ENCODE assay signal across 11 mouse cellular contexts in the genomic region with DNA sequence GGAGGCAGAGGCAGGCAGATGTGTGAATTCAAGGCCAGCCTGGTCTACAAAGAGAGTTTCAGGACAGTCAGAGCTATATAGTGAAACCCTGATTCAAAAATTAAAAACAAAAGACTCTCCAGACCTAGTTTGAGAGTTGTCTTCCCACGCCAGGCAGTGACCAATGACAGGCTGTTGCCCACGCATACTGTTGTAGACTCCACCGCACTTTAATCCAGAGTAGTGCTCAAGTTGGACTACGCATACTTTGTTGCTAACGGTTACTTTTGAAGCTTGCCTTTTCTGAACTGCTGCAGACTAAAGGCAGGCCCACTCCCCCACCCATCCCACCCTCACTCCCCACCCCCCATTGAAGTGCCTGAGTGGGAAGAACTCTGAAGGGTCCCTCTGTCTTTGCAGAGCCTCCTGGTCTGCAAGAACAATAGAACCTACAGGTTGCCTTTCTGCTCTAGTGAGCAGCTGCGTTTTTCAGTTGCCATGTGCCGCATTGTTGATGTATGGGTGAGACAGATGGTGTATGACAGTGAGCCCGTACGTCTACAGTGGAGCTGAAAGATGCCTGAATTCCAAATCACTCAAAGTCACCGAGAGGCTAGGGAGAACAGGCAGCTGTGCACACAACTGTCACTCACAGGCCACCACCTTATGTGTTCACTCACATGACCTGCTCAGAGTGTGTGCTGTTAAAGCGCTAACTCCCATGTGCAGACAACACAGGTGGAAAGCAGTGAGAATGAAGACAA. TPM values are rescaled to one million over a fixed set of nuclear protein-coding genes. Genes with fewer than 3 reads are reported as not detected.
DNase-seq lines count a peak whose midpoint lies in the region; ATAC-seq and TF ChIP-seq lines count a peak whose summit lies in the region.
"Had no signal": no experiment of that assay in that cellular context is flagged by ENCODE, and none has a peak within 500 bp of the region (broad histone marks: within the 10 kb centered on the region; RNA-seq: fewer than 3 reads in every experiment).

No protein-coding gene starts in this region.

- H3K27me3 ChIP-seq in embryonic facial prominence, embryonic 14.5 days (replicated peaks; ENCODE audit: control insufficient read depth, insufficient read depth, low read length) = no peaks in the 10 kb centered on the region
- H3K27me3 ChIP-seq in neural tube, embryonic 11.5 days (ENCODE audit: control insufficient read depth, insufficient read depth, low read length) = no peaks in the 10 kb centered on the region
- H3K27me3 ChIP-seq: limb, embryonic 12.5 days had no signal

- peak; percentile 57 for DNase-seq in embryo, embryonic 10.5 days (ENCODE audit: low spot score)
- peak; percentile 78 for DNase-seq in embryonic facial prominence, embryonic 14.5 days (ENCODE audit: low spot score)
- peak; percentile 55 to 70 for DNase-seq in layer of hippocampus, adult 2 months (ENCODE audit: low spot score in 2 of 2)
- DNase-seq in neural tube, embryonic 11.5 days (ENCODE audit: low spot score) = peak; percentile 40
- DNase-seq in left cerebral cortex, postnatal 36 days (ENCODE audit: low spot score in 2 of 2) = no peak
- DNase-seq in c-Kit-positive CD71-positive TER-119-positive erythroid progenitor cells, embryonic 14.5 days (ENCODE audit: low spot score) = no peak
- DNase-seq in urinary bladder, adult 2 months (ENCODE audit: low spot score) = no peak
- DNase-seq: adrenal gland, postnatal 14 days; right cerebral cortex, postnatal 25 days had no signal

- peak overlapping the region; percentile 21; the same call in 1 of the 2 replicates for H3K27ac ChIP-seq in embryonic facial prominence, embryonic 14.5 days (replicated peaks; ENCODE audit: low read depth, low read length)
- peak overlapping the region; percentile 61 for H3K27ac ChIP-seq in layer of hippocampus, adult 2 months
- peak overlapping the region; percentile 49 for H3K27ac ChIP-seq in neural tube, embryonic 11.5 days (ENCODE audit: low read depth, low read length)
- H3K27ac ChIP-seq: limb, embryonic 12.5 days had no signal

- H3K9ac ChIP-seq in embryonic facial prominence, embryonic 14.5 days (ENCODE audit: low read depth, low read length) = no peak overlapping the region
- no peak overlapping the region for H3K9ac ChIP-seq in neural tube, embryonic 11.5 days (ENCODE audit: low read length)
- H3K9ac ChIP-seq: limb, embryonic 12.5 days had no signal

- no peak for TF ChIP-seq CTCF in layer of hippocampus, adult 2 months (conservative IDR thresholded peaks at IDR 0.05)

- no peaks in the 10 kb centered on the region for H3K4me1 ChIP-seq in embryonic facial prominence, embryonic 14.5 days (ENCODE audit: control insufficient read depth, insufficient read depth, low read length)
- H3K4me1 ChIP-seq in neural tube, embryonic 11.5 days (ENCODE audit: control insufficient read depth, insufficient read depth, low read length) = 0 out of 2 replicates have a peak, but pooled peaks cover 5% of the 10 kb centered on the region
- H3K4me1 ChIP-seq: limb, embryonic 12.5 days had no signal

- 68% methylated on average over 11 of the region's 11 CpGs for WGBS in embryonic facial prominence, embryonic 14.5 days
- WGBS in neural tube, embryonic 11.5 days = 46% methylated on average over 11 of the region's 11 CpGs

- no peak overlapping the region for H3K4me2 ChIP-seq in embryonic facial prominence, embryonic 14.5 days (ENCODE audit: low read depth, low read length)
- H3K4me2 ChIP-seq in neural tube, embryonic 11.5 days (ENCODE audit: low read depth) = no peak overlapping the region
- H3K4me2 ChIP-seq: limb, embryonic 12.5 days had no signal

- peak; percentile 80; the same call in 1 of the 2 replicates for ATAC-seq in embryonic facial prominence, embryonic 14.5 days (ENCODE audit: low read depth)
- ATAC-seq in neural tube, embryonic 11.5 days (ENCODE audit: insufficient read depth, low FRiP score, low TSS enrichment) = peak; percentile 90
- ATAC-seq: inflammation-experienced regulatory T-cells, adult 6 months had no signal

- H3K9me3 ChIP-seq in embryonic facial prominence, embryonic 14.5 days (ENCODE audit: control insufficient read depth, low read length) = no peaks in the 10 kb centered on the region
- no peaks in the 10 kb centered on the region for H3K9me3 ChIP-seq in neural tube, embryonic 11.5 days (ENCODE audit: control insufficient read depth, low read length)
- H3K9me3 ChIP-seq: limb, embryonic 12.5 days had no signal

- H3K36me3 ChIP-seq in embryonic facial prominence, embryonic 14.5 days (ENCODE audit: control insufficient read depth, insufficient read depth, low read length) = peaks cover 42% of the 10 kb centered on the region
- H3K36me3 ChIP-seq in neural tube, embryonic 11.5 days (ENCODE audit: control insufficient read depth, insufficient read depth, low read length) = no peaks in the 10 kb centered on the region

- H3K4me3 ChIP-seq in embryonic facial prominence, embryonic 14.5 days (ENCODE audit: low read depth, low read length) = no peak overlapping the region
- no peak overlapping the region for H3K4me3 ChIP-seq in layer of hippocampus, adult 2 months
- H3K4me3 ChIP-seq in neural tube, embryonic 11.5 days (ENCODE audit: low read depth, low read length) = no peak overlapping the region
- H3K4me3 ChIP-seq: limb, embryonic 12.5 days had no signal

- intact Hi-C loops in left cerebral cortex, postnatal 36 days (cut with DNase I) = no loop called here

RNA-seq across cellular contexts. Expression of a gene that starts 29.3 kb away (rescaled TPM):
- 13.0 and 16.0 TPM in 2 replicates for polyA plus RNA-seq in embryonic facial prominence, embryonic 14.5 days (2014; fragmentation: Nextera tagmentation; extraction: Ambion mirVana)
- 100 to 1,000 TPM; 108 to 110 TPM for total RNA-seq in layer of hippocampus, adult 2 months (2021)
- polyA plus RNA-seq in neural tube, embryonic 11.5 days (2014; fragmentation: Nextera tagmentation; extraction: Ambion mirVana) = 12.5 and 14.2 TPM in 2 replicates
- 100 to 1,000 TPM; 100 to 102 TPM for total RNA-seq in left cerebral cortex, postnatal 36 days (2021)
- polyA plus RNA-seq in urinary bladder, adult 2 months (2012; rRNA removed) = 15.7 and 15.9 TPM in 2 replicates

RNA-seq across cellular contexts. Expression of a gene that starts 29.5 kb away (rescaled TPM):
- polyA plus RNA-seq in embryonic facial prominence, embryonic 14.5 days (2014; fragmentation: Nextera tagmentation; extraction: Ambion mirVana) = 107 and 113 TPM in 2 replicates
- 10 to 100 TPM; 53.3 to 56.6 TPM for total RNA-seq in layer of hippocampus, adult 2 months (2021)
- 160 and 162 TPM in 2 replicates for polyA plus RNA-seq in neural tube, embryonic 11.5 days (2014; fragmentation: Nextera tagmentation; extraction: Ambion mirVana)
- 10 to 100 TPM; 41.3 to 54.3 TPM for total RNA-seq in left cerebral cortex, postnatal 36 days (2021)
- polyA plus RNA-seq in urinary bladder, adult 2 months (2012; rRNA removed) = 28.9 and 30.5 TPM in 2 replicates

RNA-seq across cellular contexts. Expression of a gene that starts 32.4 kb away (rescaled TPM):
- 13.6 and 13.9 TPM in 2 replicates for polyA plus RNA-seq in embryonic facial prominence, embryonic 14.5 days (2014; fragmentation: Nextera tagmentation; extraction: Ambion mirVana)
- 10 to 100 TPM; 27.6 to 31.4 TPM for total RNA-seq in layer of hippocampus, adult 2 months (2021)
- 17.6 and 18.0 TPM in 2 replicates for polyA plus RNA-seq in neural tube, embryonic 11.5 days (2014; fragmentation: Nextera tagmentation; extraction: Ambion mirVana)
- 10 to 100 TPM; 25.4 to 35.3 TPM for total RNA-seq in left cerebral cortex, postnatal 36 days (2021)
- polyA plus RNA-seq in urinary bladder, adult 2 months (2012; rRNA removed) = 28.8 and 31.8 TPM in 2 replicates

RNA-seq across cellular contexts. Expression of a gene that starts 53.6 kb away (rescaled TPM):
- polyA plus RNA-seq in embryonic facial prominence, embryonic 14.5 days (2014; fragmentation: Nextera tagmentation; extraction: Ambion mirVana) = 53.8 and 57.7 TPM in 2 replicates
- total RNA-seq in layer of hippocampus, adult 2 months (2021) = 100 to 1,000 TPM; 122 to 128 TPM
- 58.8 and 61.6 TPM in 2 replicates for polyA plus RNA-seq in neural tube, embryonic 11.5 days (2014; fragmentation: Nextera tagmentation; extraction: Ambion mirVana)
- total RNA-seq in left cerebral cortex, postnatal 36 days (2021) = 100 to 1,000 TPM; 111 to 123 TPM
- 83.0 and 90.3 TPM in 2 replicates for polyA plus RNA-seq in urinary bladder, adult 2 months (2012; rRNA removed)

Comparison
In these comparisons a context has a peak if more than half of its experiments do, and no peak if none do; other contexts are left out.
1. DNase-seq: peak in embryo, embryonic 10.5 days (single experiment), embryonic facial prominence, embryonic 14.5 days (single experiment), layer of hippocampus, adult 2 months (2 of 2) and neural tube, embryonic 11.5 days (single experiment); none in left cerebral cortex, postnatal 36 days (0 of 2), c-Kit-positive CD71-positive TER-119-positive erythroid progenitor cells, embryonic 14.5 days (single experiment) and urinary bladder, adult 2 months (single experiment).
2. Peak in every context shown above with its lines, with median percentiles within 50 percentile points of each other: H3K27ac ChIP-seq.